Mouse (Mus musculus): ENCODE measurements around the gene Dcaf15.
A peak's percentile ranks its signal among the peaks of the same experiment; 100 is the strongest.

Dcaf15 gene

DNA sequence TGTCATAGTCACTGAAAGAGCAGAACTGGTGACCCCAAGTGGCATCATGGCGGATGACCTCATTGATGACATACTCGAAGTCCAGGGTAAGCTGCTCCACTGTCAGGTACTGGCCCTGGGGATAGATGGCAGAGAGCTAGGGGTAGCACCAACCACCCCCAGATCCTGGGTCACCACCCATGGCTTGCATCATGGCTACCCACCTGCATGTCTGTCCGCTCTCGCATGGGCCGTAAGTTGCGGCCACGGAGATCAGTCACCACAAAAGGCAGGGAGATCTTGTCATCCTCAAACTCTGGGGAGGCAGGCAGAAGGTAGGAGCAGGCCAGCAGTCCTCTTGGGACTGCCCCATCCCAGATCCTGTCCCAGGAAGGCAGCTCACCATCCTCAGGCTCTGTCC, 6.2 kb downstream of the Dcaf15 start:
- no peak for DNase-seq

- no peak for DNase-seq
Measured at GRCm38 (mm10) chr8:84096061-84096460, 8.5 kb downstream of the Dcaf15 start.

- DNase-seq, result no peak
Measured at GRCm38 (mm10) chr8:84090585-84090984, 14.0 kb downstream of the Dcaf15 start.

DNA sequence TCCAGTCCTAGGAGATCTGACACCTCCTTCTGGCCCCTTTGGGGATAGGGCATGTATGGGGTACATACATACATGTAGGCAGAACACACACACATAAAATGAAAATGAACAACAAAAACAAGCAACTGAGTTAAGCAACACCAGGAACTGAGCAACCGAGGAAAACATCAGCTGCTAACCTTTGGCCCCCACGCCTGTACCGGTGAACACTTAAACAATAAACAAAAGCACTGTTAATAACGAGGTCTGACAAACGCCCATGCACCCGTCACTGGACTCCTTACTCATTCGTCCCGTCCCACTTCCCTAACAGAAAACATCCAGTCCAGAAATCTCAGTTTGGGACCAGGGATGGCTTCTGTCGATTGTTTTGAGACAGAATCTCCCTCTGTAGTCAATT, 15.3 kb downstream of the Dcaf15 start:
- no peak for DNase-seq

- DNase-seq, result no peak
Measured at GRCm38 (mm10) chr8:84087821-84088220, 16.7 kb downstream of the Dcaf15 start.

- DNase-seq, result no peak
Measured at GRCm38 (mm10) chr8:84087156-84087555, 17.4 kb downstream of the Dcaf15 start.

- no peak for DNase-seq
Measured at GRCm38 (mm10) chr8:84084341-84085115, 20.0 kb downstream of the Dcaf15 start.

DNA sequence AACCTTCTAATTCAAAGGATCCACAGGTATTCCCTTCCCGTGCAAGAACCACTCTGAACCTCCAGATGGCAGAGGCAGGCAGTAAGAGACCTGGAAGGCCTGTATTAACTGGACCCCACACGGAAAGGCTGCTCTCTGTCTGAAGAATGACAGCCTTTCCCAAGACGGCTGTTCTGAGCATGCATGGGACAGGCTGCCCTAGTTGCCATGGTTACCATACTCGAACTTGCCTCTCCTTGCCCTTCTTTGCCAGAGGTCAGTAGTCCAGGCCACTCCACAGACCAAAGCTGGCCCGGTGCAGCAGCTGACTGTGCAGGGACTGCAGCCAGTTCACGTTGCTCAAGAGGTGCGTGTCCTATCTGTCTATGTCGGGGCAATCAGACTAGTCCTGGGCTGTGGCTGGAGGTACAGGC, 20.7 kb downstream of the Dcaf15 start:
- no peak for DNase-seq

DNA sequence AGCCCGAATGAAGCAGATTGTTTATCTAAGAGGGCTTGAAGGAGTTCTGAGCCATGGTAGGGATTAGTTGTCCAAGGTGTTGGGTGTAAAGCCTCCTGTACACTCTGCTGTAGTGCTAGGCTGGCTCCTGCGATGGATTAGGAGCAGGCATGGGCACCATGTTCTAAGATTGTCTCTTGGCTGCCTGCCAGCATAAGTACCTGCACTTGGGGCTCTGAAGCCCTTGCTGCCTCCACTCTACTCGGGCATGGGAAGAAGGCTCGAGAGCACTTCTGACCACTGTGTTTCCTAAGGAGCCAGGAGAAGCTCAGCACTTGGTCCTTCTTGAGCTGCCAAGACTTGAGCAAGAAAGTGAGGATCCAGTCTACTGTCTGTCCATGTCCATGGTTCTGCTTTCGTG, 25.4 kb downstream of the Dcaf15 start:
- DNase-seq, result no peak

DNA sequence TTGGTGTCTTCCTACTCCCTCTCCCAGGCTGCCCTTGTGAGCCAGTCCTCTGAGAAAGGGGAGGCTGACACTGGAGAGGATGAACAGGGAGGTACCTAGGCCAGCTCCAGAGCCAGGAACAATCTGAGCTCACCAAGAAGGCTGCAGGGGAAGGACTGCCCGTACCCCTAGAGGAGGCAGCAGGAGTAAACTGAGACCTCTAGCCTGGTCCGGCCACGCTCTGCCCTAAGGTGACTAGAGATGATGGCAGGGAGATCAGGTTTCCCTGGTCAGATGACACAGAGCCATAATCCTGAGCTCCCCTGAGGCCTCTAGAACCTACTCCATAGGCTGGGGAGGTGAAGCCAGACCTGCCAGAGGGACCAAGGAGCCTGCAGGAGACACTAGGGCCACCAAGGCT, 27.7 kb downstream of the Dcaf15 start:
- DNase-seq, result no peak

DNA sequence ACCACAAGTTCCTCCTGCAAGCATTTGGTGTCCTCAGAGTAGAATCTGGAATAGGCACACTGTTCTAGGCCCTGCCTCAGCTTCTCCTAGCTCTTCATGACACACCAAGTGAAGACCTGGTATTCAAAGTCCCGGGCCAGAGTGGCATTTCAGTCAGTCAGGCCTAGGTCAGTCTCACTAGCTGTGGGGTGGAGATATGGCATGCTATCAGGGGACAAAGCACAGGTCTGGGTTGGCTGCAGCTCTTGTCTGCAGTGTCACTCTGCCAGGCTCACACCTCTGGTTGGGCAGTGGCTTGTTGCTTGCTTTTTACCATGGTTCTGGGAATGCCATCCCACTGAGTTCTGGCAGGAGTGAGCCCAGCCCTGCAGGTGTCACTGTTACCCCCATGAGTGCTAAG, 28.2 kb downstream of the Dcaf15 start:
- DNase-seq, result no peak

DNA sequence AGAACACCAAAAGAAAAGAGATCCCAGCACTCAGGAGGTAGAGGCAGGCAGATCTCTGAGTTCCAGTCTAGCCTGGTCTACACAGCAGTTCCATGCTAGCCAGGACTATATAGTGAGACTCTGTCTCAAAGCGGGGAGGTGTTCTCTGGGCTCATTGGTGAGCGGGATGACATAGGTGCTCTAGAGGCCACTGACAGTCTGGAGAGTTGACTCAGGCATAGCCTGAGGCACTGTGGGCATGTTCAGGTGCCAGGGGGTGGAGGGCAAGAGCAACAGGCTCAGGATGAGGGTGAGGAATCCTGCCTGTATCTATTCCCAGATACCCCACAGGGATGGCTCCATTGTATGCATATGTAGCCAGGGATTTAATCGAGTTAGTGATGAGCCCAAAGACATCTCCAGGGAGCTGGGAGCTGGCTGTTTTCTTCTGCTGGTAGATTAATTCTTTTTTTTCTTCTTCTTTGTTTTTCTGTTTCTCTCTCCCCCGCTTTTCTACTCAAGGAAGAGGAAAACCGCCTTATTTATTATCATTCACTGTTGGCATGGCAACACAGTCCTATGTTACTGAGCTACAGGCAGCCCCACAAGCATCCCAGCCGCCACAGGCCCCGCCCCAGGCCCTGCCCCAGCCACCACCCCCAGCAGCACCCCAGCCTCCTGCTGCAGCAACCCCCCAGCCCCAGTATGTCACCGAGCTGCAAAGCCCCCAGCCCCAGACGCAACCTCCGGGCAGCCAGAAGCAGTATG, 31.2 kb downstream of the Dcaf15 start:
- no peak for DNase-seq

DNA sequence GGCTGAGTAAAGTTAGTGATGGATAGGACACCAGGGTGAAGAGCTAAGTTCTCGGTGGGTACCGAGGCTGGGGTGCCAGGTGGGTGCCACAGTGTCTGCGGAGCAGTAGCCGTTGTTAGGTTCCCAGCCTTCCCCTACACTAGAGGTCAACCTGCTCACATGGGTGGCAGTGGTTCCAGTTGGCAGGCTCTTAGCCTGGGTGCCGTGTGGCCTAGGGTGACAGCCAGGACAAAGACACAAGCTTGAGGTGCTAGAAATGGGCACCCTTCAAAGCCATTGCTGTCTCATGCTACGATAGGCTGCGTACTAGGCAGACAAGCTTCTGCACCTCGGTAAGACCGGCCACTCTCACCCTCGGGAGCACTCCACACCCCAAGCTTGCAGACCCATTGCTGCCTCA, 32.2 kb downstream of the Dcaf15 start:
- DNase-seq, result no peak

DNA sequence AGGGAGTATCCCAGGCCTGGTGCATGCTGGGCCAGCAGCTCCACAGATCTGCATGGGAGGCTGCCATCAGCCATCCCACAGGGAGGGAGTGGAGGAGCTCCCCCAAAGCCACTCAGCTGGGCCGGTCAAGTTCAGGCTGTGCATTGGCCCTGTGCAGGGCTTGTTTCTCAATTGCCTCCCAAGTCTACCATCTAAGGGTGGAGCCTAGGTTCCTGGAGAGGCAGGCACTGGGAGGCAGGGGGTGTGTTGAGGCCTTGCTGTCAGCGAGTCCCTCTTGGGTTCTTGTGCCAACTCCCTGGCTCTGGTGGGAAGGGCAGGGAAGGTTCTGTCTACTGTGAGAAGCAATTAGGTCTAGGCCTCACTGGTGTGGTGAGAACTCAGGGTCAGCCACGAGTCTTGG, 32.6 kb downstream of the Dcaf15 start:
- no peak for DNase-seq

DNA sequence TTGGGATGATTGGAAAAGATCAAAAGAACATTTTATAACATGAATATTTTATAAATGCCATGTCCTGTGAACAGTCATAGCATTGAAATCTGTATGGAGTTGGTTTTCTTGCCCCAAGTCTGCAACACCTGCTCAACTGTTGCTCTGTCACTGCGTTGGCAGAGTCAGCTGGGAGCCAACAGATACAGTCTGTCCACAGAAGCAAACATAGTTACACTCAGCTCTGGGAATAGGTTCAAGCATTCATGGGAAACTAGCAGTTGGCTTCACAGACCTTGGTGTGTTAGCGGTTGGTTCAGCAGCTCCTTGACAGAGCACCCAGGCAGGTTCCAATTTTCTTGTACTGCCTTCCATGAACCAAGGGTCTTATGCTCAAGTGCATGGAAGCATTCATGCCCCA, 33.9 kb downstream of the Dcaf15 start:
- DNase-seq, result peak; percentile 66

DNA sequence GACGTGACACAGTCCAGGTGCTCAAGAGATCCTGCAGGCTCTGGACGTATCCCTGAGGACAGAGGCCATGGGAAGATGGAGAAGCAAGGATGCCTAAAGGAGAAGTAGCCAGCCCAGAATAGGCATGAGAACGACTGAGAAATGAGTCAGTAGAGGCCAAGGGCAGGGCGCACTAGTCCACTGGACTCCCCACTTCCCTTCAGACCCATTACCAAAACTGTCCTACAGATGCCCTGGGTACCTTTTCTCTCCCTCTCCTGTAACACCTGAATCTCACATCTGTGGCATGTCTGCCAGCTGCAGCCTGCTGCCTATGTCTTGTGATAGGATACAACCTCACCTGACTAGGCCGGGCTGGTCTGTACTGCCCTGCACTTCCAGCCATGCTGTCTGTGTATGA, 34.3 kb downstream of the Dcaf15 start:
- DNase-seq, result no peak

- no peak for DNase-seq
Measured at GRCm38 (mm10) chr8:84069750-84070149, 34.8 kb downstream of the Dcaf15 start.

DNA sequence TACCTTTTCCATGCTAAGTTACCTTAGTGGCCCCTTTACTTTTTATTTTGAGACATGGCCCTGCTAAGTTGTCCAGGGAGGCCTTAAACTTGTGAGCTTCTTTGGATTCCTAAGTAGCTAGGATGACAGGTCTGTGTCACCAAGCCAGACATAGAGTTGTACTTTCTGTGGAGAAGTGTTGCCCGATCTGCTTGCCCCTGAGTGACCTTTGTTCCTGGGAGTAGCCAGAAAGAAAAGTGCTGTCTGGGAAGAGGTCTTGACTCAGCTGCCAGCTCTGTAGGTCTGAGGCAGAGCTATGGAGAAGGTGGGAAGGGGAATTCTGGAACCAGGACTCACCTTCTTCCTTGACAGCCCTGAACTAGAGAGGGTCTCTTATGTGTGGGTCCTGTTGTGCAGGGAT, 35.4 kb downstream of the Dcaf15 start:
- DNase-seq, result no peak

DNA sequence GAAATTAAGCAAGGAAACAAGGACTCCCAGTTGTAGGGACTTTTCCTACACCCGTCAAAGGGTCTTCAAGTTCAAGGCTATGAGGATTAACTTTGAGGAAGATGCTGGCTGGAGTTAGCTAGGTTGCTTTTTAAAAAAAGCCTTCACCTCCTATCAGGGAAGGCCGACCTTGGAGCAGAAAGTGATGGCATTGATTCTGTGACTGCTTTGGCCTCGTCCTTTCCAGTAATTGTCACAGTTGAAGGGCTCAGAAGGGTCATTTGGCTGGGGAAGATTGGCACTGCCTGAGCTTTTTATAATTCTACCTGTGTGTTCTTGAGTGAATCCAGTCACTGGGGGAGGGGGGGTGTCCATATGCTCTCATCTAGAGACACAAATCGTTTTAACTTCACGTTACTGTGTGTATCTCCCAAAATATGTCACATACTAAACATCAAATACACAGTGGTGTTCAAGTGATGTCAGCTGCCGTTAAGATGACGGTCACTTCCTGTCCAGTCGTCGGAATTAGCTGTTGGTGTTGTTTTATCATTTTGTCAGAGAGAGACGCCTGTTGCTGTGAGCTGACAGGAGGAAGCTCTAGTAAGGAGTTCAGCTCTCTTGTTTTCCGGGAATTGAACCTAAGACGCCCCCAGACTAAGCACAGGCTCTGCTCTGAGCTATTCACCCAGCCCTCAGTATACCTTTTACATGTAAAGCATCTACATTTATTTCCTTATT, 36.1 kb downstream of the Dcaf15 start:
- DNase-seq, result no peak

- DNase-seq, result no peak
Measured at GRCm38 (mm10) chr8:84067911-84068310, 36.7 kb downstream of the Dcaf15 start.

GRCm38 (mm10) chr8:84067047-84067573, 37.5 kb downstream of the Dcaf15 start:
- peak; percentile 95 for DNase-seq

DNA sequence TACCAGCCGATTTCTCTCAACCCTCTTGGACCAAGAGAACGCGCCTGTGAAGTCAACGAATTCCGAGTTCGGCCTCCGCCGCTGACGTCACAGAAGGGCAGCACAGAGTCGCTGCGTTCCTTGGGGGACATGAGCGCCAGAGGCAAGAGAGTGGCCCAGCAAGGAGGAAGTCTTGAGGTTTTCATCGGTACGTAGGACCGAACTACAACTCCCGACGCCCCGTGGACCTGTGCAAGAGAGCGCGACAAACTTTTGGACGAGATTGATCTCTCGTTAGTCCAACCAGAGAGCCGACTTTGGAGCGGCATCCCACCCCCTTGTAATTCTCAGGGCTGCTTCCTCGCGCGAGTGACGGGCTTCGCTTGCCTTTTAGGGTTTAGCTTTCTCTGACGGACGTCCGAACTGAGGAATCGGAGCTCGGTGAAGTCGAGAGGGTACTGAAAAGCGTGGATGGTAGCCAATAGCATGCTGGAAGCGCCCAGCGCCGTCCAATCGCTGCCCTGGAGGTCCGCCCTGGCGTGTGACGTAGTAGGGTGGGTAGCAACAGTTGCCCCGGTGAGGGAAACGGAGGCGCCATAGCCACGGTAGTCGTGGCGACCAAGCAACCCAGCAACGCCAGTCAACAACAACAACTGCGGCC, 38.2 kb downstream of the Dcaf15 start, which contains the start of gene Rfx1:
Gene Rfx1, plus strand, starts transcription at position 544 of the 640 bp plus-strand sequence.
- DNase-seq, result peak; percentile 99

Data from right cerebral cortex, postnatal 25 days (tissue).